Mouse (Mus musculus): ENCODE measurements around the gene Gin1.
"Not testable (repeated sequence)": the region's sequence is repeated elsewhere in the genome, so short reads cannot be mapped to it uniquely, and the experiment has no call there.

Gene Gin1

DNA sequence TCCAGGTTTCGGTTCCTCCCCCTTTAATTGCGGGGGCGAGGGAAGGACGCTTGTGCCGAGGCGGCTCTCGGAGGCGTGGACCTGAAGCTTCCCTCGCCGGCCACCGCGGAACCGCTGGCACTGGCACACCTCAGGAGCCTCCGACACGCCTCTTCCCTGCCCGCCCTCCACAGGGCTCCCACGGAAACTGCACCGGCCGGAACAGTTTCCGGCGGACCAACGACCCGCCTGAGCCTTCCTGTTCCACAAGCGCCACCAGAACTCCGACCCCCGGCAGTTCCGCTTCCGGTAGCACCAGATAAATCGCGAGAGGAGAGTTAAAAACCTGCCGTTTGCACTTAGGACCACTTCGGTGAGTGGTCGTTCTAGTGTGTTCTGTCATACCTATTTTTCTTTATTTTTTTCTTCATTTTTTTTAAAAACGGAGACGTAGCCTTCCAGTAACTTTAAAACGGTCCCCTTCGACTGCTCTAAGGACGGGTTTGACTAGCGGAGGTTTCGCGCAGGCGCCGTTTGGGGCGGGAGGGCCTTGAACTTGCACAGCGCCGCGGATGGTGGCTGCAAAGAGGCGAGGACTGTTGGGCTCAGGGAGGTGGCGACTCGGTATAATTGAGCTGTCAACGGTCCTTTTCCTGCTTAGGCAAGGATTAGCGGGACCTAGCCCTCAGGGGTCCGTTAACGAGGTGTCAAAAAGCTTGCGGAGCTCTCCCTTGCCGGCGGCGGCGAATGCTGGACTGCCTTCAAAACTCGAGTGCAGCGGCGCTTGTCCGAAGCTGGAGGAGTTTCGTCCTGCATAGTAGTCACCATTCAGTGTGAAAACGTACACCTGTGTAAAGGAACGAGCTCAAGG, at the start of gene Gin1, which contains the start of gene Ppip5k2:
TSS of gene Gin1 (plus strand) at position 269 of the 850 bp plus-strand sequence.
TSS of gene Ppip5k2 (minus strand) at position 508 of the 850 bp plus-strand sequence.
- peak; percentile 94 to 96 for DNase-seq (ENCODE audit: low spot score in 2 of 2)

DNA sequence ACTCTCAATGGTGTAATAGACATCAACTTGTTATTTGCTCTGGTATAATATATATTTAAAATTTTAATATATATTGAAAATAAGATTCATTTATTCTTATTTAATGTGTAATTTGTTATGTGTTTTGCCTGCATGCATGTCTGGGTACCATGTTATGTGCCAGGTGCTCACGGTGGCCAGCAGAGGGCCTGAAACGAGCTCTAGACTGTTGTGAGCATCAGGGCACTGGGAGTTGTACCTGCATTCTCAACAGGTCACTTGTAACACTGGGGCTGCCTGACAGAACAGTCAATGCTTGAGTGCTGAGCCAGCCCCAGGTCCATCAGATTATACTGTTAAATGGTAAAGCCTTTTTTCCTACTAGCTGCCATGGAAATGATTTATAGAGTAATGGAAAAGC, 43.2 kb upstream of the Gin1 start:
- DNase-seq (ENCODE audit: low spot score in 2 of 2), result no peak

DNA sequence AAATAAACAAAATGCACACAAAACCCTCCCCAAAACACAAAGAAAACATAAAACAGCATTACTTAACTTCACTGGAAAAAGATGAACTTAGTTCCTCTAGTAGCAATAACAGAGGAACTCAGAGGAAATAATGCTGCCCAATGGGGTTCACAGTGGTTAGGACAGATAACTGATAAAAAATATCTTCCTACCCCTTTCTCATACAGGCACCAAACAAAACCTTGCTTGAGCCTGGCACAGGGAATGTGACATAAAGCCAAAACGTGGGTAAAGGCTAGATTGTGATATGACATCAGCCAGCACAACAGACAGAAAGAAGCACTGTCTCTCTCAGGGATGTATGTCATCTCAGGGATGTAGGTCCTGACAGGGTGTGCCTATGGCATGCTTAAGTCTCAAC, 40.6 kb upstream of the Gin1 start:
- DNase-seq (ENCODE audit: low spot score in 2 of 2), result no peak

DNA sequence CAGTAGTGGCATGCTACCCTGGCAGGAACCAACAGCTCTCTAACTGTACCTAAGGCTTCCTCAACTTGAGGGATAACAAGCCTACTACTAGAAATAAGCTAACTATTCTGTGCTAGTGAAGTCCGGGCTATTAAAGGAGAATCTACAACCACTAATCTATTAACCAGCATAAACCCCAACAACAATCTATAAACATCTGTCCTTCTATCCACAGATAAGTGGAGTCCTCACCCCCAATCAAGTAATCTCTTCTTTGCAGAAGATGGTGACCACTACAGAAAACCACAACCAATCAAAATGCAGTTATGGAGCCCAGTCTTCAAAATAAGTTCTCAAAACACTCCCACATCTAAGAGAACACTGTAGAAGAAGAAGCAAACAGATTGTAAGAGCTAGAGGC, 26.9 kb upstream of the Gin1 start:
- no peak for DNase-seq (ENCODE audit: low spot score in 2 of 2)

DNA sequence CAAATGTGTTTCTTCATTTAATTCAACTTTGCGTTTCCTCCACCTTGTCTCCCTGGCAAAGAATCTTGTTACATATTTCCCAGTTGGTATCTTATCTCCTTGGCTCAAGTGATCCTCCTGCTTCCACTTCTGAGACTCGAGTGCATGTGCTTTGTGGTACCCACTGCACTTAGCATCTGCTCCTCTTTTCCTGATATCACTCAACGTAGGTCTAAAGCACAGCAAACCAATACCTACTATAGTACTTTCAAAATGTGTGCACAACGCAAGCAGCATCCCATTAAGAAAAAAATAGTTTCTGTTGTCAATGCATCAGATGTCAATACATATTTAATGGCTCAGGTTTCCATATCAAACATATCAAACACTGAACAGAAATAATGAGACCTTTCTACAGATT, 24.3 kb upstream of the Gin1 start:
- no peak for DNase-seq (ENCODE audit: low spot score in 2 of 2)

DNA sequence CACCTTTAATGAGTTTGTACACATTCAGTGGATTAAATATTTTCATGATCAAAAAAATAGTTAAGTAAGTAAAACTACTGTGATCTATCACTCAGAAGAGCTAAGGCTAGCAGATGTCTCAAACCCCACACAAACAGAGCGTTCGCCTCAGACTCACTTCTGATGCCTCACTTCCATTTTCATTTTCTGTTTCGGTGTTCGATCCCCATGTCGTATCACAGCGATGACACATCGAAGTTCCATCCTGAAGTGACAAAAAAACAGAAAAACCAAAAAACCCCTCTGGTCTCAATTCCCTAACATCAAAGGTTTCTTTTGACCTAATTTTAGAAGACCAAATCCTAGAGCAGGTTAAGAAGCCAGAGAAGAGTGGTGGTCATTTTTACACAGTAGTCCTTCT, 23.7 kb upstream of the Gin1 start:
- DNase-seq (ENCODE audit: low spot score in 2 of 2), result no peak

DNA sequence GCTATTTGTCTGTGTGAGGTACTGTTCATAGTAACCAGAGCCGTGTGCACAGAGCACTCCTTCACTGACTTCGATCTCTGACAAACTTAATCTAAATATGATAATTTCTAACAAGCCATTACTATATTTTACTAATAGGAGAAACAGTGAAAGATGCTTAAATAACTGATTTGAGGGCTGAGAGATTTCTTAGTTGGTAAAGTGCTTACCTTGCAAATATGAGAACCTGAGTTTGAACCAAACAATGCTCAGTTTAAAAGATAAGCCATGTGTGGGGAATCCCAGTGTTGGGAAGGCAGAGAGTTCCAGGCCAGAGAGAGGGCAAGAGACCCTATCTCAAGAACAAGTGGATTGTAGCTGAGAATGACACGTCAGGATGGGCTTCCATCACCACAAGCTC, 21.8 kb upstream of the Gin1 start:
- DNase-seq (ENCODE audit: low spot score in 2 of 2), result no peak

DNA sequence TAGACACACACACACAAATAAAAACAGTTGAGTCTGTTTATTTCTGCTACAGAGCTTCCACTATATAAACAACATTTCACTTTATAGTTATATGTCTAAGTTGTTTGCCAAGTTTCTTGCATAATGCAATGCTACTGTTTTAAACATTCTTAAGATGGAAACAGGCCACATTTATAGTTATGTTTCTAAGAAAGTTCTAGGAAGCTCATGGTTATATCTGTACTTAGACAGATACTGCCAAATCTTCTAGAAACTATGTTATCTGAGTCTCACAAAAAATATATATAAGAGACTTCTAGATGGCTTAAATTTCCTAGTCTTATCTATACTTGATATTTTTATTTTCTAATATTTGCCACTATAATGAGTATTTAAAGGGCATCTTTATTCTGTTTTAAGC, 16.8 kb upstream of the Gin1 start:
- DNase-seq (ENCODE audit: low spot score in 2 of 2), result no peak

DNA sequence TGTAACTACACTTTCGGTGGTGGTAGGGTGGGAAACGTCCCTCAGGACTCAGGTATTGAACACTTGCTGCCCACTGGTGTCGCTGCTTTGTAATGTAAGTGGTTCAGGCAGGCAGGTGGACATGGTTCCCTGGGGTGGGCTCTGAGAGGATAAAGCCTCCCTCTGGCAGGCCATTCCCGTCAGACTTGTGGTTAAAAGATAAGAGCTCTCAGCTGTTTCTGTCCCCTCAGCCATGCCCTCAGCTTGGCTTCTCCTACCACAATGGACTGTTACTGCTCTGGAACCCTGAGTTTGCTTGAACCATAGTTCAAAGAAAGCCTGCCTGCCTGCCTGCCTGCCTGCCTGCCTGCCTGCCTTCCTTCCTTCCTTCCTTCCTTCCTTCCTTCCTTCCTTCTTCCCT, 15.6 kb upstream of the Gin1 start:
- DNase-seq (ENCODE audit: low spot score in 2 of 2), result no peak

DNA sequence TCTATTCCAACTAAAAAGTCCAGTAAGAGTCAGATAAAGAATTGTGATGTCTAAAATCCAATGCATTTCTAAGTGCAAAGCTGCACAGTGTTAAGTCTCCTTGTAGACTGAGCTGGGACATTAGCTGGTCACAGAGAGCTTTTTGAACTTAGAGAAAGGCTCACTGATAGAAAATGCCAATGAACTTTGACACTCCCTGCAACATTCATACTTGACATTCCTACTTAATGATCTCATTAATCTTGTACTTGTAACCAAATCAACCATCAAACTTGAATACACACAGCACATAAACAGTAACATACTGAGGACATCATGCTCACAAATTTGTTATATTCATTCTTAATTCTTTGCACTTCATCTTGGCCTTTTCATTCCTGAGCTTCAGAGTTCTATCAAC, 10.1 kb upstream of the Gin1 start:
- no peak for DNase-seq (ENCODE audit: low spot score in 2 of 2)

DNA sequence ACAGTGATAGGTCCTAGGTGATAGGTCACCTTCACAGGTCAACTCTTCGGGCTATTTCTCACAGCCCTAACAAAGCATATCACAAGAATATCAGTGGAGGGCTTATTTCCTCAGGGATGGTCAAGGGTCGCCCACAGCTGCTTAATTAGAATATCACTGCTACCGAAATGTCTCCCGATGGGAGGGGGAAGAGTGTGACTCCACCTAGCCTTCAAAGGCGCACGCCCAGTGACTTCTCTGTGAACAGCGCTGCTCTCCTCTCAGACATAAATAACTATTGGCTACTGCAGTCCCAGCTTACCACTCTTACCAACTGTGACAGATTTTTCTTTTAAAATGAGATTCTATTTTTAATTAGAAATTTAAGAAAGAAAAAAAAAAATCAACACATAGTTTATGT, 9.4 kb upstream of the Gin1 start:
- no peak for DNase-seq (ENCODE audit: low spot score in 2 of 2)

DNA sequence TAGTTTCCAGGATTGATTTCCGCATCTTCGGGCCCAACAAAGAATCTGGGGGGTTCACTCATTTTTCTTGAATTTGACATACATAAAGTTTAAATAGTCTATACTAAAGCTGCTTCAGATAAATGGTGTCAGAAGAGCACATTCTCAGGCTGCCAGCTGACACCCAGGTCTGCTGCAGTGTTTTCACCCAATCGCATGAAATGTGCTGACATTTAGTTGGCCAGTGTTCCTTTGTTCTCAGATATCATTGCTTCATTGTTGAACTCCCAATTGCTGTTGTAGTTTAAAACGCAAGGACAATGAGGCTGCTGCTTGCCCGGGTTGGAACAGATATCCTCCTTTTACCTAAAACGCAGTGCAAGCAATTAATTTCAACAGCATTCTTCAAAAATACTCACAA, 8.5 kb upstream of the Gin1 start:
- no peak for DNase-seq (ENCODE audit: low spot score in 2 of 2)

DNA sequence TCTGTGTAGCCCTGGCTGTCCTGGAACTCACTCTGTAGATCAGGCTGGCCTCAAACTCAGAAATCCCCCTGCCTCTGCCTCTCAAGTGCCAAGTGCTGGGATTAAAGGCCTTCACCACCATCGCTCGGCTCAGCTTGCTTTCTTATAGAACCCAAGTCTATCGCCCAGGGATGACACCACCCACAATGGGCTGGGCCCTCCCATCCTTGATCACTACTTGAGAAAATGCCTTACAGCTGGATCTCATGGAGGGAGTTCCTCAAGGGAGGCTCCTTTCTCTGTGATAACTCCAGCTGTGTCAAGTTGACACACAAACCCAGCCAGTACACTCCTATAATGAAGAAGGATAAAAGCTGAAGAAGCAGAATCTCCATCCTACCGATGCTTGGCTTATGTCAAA, 4.3 kb upstream of the Gin1 start:
- DNase-seq (ENCODE audit: low spot score in 2 of 2), result not testable (repeated sequence)

DNA sequence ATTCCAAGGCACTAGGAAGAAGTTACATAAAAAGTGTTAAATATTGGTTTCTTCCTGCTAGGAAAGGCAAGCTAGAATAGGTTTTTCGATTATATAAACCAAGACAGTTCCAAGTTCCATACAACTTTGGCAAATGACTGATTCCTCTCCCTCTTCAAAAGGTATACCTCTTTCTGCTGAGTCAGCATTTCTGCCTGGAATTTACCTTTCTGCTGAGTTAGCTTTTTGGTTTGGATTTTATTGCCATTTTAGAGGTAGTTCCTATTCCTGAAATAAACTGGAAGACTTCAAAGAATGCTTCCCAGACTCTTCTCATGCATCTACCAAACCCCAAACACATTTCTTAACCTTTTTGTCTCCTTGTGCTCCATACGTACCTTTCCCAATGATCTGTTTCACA, 1.9 kb upstream of the Gin1 start:
- DNase-seq (ENCODE audit: low spot score in 2 of 2), result no peak

DNA sequence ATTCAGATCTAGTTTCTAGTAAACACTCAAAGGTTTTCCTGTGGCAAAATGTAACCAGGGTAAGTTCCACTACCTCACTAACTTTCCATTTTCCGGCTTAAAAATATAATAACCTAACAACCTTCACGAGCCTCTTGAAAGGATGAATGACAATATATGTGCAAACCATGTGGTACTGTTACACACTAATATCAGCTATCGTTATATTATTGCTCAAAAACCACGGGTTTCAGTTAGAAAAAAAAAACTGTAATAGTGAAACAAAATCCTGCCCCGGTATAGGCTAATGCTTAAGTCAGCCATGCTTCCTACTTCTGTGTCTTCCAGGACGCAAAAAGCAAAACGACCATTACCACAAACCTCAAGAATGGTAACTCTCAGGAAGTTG, 1.1 kb upstream of the Gin1 start:
- no peak for DNase-seq (ENCODE audit: low spot score in 2 of 2)

DNA sequence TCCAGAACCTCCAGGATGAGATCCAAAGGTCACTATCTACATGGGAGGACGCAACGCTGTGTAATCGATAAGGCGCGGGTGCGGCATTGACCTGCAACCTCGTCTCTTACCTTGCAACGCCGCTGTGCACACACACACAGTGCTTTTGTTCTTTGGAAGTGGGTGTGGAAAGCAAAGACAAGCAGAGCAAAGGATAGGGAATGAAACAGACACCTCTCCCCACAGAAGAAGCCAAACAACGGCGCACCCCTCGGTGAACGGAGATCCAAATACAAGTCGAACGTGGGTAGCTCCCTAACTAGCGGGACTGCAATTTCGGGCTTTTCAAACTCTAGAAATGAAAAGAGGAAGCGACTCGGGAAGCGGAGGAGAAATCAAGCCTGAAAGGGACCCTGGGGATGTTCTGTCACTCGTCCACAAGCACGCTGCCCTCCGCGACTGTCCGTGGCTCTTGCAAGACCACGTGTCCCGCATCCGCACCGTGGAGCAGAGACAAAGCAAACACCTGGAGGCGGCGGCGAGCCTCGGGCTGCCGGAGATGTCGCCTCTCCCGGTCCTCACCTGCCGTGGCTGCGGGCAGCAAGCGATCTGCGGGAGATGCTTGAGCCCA, 573 bp upstream of the Gin1 start:
- DNase-seq (ENCODE audit: low spot score in 2 of 2), result peak; percentile 19 to 68

DNA sequence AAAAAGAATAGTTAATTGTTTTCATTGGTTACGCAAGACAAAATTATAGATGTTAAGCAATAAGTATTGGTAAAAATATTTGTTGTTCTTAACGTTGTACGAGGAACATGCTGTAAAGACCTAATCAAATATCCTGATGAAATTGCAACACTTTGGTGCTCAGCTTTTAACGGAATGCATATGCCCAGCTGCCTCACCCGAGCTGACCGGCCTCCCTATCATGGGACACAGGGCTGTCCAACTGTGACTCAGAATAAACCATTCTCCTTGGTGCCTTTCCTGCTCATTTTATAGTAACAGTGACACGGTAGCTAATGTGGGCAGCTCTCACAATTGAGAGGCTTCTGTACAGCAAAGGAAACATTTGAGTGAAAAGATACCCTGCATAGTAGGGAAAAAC, 1.1 kb downstream of the Gin1 start:
- no peak for DNase-seq (ENCODE audit: low spot score in 2 of 2)

DNA sequence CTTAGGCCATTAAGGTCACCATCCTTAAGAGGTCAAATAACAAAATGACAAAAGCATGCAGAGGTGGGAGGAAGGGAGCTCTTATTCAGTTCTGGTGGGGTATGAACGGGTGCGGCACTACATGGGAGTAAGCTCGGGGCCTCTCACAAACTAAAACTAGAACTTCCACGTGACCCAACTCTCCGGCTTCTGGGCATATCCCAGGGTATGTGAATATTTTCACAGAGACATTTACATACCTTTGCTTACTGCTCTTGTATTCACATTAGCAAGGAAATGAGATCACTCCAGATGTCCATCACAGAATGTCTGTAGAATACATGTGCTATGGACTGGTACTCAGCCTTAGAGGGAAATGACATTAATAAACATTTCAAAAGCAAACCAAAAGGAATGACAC, 1.8 kb downstream of the Gin1 start:
- DNase-seq (ENCODE audit: low spot score in 2 of 2), result no peak

DNA sequence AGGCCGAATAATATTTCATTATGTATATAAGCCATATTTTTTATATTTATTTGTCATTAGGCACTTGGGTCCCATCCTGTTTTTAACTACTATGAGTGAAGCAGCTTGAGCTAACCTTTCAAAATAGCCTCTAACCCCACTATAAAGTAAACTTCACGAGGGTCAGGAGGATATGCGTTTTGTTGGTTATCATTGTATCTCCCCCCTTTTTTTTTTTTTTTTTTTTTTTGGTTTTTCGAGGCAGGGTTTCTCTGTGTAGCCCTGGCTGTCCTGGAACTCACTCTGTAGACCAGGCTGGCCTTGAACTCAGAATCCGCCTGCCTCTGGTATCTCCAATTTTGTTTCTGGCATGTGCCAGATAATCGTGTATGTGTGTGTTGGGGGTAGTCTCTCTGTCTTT, 3.4 kb downstream of the Gin1 start:
- DNase-seq (ENCODE audit: low spot score in 2 of 2), result no peak

DNA sequence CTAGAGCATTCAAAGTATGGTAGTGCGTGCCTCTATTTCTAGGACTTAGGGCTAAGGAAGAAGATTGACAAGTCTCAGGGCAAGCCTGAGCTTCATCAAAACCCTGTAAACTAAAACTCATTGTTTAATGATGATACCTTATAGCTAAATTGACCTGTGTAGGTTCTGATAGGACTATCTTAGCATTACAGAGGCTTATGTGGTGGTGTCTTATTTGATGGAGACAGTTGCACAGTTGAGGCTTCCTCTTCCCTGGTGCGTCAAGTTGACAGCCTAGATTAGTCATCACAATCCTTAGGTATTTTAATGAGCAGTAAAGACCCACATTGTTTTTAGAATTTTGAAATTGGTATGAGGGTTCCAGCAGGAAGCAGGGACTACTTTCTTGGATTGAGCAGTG, 4.0 kb downstream of the Gin1 start:
- no peak for DNase-seq (ENCODE audit: low spot score in 2 of 2)

DNA sequence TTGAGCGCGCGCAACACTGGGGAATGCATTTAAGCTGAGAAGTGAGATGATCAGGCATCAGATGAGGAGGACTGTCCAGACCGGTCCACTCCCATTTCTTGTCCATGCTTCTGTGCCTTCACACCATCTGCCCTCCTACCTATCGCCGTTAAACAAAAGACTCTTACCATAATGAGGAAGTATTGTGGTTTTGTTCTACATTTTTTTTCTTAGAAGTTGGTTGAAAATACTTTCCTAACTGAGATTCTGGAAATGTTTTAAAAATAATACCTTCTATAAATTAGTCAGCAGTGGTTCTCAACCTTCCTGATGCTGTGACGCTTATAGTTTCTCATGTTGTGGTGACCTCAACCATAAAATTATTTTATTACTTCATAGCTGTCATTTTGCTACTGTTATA, 11.7 kb downstream of the Gin1 start:
- no peak for DNase-seq (ENCODE audit: low spot score in 2 of 2)

DNA sequence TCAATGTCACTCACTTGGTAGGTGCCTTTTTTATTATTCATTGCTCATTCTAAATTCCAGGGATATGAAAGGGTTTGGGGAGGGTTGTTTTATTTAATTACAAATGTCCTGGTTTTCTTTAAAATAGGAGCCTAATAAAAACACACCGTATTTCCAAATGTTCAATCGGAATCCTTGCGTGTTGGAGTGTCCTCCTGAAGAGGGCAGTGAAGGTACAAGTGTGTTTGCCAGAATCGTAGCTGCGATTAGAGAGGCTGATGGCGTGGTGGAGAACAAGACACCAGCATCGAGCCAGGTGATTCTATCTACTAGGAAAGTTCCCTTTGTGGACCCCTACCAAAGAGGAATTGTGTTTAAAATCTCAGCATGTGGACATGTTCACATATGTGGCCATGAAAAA, 15.0 kb downstream of the Gin1 start:
- no peak for DNase-seq (ENCODE audit: low spot score in 2 of 2)

DNA sequence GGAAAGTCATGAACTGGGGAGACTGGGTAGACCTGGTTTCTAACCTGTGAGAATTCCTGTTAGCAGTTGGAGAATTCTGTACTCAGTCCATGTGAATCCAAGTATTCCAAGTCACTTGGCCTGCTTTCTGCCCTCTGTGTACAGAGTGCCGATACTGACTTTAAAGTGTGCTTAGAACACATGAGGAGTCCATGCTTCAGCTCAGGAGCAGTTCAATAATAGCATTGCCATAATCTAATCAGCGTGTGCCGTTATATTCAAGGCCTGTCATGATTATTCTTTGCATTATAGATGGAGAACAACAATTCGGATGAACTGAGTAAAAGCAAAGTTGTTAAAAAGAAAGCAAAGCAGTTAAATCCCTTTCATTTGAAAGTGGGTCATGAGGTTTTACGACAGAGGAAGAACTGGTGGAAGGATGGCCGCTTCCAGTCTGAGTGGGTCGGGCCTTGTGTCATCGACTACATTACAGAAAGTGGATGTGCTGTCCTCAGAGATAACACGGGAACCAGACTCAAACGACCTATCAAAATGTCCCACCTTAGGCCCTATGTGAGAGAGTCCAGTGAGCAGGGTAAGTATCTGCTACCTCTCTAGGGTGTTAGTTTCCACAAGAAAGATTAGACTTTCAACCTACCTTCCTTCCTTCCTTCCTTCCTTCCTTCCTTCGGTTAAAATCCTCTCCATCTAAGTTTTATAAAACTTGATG, 15.9 kb downstream of the Gin1 start:
- no peak for DNase-seq (ENCODE audit: low spot score in 2 of 2)
